Mouse (Mus musculus): Measurements from ENCODE around the gene Bcl9.

The Bcl9 gene

DNA sequence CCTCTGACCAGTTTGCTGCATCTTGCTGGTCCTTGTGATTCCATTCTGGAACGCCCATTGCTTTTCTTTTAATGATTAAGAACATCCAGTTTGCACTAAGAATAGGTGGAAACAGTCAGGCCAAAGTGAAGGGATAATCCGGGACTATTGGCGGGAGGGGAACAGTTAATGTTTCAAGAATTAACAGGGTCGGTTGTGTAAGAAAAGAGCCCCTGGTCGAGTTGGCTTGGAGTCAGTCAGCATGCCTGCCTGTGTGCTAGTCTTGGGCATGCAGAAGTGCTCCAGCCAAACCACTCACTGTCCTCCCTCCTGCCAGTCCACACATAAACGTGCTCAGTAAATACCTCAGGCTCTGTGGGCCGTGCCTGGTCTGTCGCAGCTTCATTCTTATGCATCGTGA lies 125.5 kb downstream of the Bcl9 start:
- no peak for DNase-seq (ENCODE audit: low spot score)

DNA sequence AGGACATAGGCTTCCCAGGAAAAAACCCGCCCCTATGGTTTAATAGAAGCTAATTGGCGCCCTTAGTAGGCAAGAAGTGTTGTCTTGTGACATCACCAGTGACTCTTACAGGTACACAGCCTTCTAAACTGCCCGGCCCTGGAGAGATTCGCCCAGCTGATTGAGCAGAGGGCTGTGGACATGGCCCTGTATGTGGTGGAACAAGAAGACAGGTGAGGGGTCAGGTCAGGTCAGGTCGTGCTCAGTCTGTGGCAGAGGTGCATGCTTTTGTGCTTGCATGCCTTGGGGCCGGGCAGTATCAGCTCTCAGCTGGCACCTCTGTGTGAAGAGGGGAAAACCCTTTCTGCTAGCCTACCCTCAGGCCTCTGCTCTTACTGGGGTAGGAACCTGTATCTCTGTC lies 126.2 kb downstream of the Bcl9 start:
- no peak for DNase-seq (ENCODE audit: low spot score)

DNA sequence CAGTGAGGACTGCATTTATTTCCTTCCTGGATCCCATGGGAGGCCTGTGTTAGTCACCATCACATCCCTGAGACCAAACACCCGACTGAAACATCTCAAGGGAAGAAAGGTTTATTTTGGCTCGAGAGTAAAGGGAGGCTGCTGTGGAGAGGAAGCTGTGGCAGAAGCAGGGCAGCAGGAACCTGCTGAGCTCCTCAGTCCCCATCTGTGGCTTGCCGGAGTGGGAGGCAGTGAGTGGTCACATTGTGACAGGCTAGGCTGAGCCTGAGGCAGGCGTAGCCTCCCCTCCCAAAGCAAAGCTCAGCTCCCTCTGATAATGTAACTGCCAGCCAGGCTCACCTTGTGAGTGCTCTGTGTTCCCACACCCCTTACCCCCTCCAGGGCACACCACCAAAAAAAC lies 130.6 kb downstream of the Bcl9 start:
- DNase-seq (ENCODE audit: low spot score), result no peak

DNA sequence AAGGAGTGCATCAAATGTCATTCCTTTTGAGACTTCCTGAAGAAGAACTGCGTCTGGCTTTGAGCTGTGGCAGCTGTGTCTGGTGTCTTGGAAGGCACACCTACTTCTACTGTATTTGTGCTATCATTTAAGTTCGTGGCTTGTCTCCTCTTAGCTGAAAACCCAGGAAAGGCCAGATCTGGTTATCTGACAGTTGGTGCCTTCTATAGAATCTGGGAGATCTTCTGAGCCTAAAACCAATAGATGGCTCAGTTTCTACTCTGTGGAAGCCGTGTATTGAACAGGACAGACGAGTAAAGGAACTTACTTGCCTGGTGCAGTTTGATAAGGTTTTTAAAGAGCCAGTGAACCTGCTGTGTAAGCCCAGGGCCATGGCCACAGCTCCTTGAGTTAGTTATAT lies 133.2 kb downstream of the Bcl9 start:
- no peak for DNase-seq (ENCODE audit: low spot score)

DNA sequence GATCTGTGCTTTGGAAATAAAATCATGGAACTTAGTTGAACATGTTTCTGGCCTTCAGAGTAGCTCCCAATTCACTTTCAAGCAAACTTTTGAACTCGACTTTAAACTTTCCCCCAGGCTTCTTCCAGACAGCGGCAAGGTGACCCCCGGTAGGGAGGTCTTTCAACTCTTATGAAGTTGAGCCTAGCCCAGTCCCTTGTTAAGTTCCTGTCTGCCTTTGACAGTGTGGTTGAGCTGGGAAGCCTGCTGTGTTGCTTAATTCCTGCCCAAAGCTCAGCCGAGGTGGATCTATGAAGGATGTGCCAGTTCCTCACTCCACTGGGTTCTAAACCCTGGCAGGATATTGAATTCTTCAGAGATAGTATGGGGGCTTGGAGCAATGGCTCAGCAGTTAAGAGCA lies 135.9 kb downstream of the Bcl9 start:
- DNase-seq (ENCODE audit: low spot score), result no peak

DNA sequence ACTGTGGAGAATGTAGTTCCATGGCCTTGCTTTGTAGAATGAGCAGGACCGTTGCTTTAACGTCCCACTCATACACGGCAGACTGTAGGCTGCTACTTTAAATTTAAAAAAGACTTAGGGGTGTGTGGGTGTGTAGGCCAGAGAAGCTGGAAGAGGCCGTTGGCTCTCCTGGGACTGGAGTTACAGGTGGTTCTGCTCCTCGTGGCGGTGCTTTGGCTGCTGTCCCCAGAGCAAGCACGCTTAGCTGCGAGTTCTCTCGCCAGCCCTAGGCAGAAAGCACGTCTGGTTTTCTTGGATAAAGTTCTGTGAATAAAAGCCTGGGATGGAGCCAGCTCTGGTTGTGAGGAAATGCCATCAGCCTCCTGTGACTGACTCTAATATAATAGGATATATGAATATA lies 136.8 kb downstream of the Bcl9 start:
- peak; percentile 33 for DNase-seq (ENCODE audit: low spot score)

DNA sequence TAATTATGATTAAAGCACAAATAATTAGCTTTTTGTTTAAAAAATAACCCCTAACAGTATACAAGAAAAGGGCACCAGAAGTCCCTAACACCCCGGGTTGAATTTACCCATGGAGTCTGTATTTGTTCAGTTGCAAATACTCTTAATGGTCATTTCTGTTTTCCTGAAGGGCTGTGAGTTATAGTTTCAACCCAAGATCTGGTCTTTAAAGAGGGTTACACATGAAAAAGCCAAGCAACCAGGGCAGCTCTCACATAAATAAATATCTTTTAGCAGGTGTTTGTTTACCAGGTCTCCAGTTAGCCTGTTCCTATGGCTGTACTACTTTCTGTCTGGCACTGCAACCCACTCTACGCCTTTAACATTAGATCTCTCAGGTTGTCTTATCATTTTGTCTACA lies 137.7 kb downstream of the Bcl9 start:
- no peak for DNase-seq (ENCODE audit: low spot score)

DNA sequence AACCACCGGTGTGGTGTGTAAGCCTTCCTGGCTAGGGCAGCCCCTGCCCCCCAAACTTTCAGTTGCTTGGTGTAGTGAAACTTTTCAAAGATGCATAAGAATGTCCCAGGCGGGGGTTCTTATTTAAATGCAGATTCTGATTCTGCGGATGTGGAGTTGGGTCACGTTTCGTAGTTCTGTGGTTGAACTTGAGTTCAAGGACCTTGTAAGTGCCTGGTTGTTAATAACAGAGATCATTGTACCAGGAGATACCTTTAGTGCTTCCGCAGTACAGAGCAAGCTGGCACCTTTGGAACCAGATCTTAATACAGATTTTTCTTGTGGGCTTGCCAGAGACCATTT lies 138.2 kb downstream of the Bcl9 start:
- DNase-seq (ENCODE audit: low spot score), result no peak

DNA sequence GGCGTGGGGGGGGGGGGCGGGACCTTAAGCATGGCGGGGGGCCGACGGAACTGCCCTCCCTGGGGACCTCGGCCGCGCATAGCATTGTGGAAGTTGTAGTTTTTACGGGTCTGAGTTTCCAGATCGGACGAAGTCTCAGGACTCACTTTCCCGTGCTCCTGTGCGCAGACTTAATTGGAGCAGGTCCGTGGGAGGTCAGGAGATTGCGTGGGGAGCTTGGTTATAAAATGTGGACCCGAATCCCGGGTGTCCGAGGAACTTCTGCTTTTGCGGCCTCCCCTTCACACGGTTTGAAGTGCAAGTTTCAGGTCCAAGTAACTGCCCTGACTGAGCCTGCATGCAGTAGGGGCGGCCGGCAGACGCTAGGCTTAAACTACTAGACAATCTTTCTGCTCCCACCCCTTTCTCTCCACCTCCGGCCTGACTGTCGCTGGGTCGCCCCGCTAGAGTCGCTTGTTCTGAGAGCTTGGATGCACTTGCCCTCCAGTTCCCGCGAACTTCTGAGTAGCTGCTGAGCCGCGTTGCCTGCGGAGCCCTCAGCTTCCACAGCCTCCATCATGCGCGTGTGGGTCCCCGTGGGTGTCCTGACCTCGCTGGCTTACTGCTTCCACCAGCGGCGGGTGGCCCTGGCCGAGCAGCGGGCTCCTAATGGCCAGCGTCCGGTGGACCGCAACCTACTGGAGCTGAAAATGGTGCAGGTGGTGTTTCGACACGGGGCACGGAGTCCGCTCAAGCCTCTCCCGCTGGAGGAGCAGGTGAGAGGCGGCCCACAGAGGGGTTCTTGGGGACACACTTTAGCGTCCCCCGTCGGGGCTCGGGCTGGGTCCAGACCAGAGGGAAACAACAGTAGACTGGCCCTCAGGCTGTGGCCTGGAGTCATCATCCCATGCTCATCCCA lies 138.9 kb downstream of the Bcl9 start, which contains the start of gene Acp6:
TSS of gene Acp6 (plus strand) at position 167 of the 898 bp plus-strand sequence.
- peak; percentile 82 for DNase-seq (ENCODE audit: low spot score)

DNA sequence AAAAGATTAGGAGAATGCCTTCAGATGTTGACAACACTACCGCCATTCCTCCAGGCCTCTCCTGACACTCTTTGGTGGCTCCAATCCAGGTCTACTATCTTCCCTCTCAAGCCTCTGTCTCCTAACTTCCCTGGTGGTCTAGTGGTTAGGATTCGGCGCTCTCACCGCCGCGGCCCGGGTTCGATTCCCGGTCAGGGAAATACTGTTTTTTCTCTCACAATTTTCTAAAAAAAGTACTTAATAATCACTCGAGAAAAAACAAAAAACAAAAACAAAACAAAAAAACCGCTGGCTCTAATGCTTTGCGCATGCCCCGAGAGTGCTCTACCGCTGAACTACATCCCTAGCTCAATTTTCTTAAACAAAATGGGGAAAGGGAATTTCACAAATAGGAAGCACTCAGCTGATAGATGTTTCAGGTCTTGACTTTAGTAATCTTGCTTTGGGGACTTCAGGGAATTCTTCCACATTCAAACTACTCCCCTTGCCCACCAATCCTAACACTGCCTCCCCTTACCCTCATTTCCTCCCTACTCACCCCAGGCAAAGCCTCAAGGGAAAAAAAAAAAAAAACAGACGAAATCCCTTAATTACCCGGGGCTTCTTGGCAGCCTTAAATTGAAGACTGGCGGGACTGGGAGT lies 139.6 kb downstream of the Bcl9 start:
- DNase-seq (ENCODE audit: low spot score), result peak; percentile 85

DNA sequence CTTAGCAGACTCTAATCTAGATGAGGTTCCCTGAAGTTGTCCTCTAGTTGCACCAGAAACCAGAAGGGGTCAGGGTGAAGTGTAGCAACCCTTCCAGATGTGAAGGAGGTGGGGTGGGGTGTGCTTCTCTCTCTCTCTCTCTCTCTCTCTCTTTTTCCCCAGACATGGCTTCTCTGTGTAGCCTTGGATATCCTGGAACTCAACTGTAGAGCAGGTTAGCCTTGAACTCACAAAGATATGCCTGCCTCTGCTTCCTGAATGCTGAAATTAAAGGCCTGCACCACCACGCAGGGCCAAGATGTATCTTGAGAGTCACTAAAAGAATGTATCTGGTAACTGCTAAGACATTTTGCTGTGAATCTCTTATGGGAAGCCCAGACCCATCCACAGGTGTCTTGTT lies 140.4 kb downstream of the Bcl9 start:
- DNase-seq (ENCODE audit: low spot score), result no peak

DNA sequence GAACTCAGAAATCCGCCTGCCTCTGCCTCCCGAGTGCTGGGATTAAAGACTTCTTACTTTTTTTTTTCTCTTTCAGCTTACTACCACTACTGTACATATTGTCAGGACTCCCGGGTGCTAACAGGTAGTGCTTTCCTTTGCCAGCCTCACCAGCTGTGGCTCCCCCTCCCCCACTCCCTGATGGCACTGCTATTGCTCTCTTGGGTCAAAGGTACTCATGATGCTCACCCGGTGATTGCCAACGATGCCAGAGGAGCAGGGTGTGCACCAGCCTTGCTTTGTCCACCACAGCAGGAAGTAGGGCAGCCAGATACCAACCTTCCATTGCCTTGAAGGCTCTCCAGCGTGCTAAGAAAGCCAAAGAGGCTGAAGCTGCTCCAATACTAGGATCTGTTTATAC lies 141.3 kb downstream of the Bcl9 start:
- DNase-seq (ENCODE audit: low spot score), result no peak
